Mouse (Mus musculus) G1E (cell line): ENCODE measurements around the gene Bcl10.
"Not testable (repeated sequence)": the region's sequence is repeated elsewhere in the genome, so short reads cannot be mapped to it uniquely, and the experiment has no call there.

Source experiments
- CTCF ChIP-seq: IDR thresholded peaks from 2 replicates; pipeline ENCODE4 v1.5.1; 2012; ENCODE audit warnings: low read depth, low read length, inconsistent platforms, mixed read lengths
- GATA1 ChIP-seq: IDR thresholded peaks from 2 replicates; pipeline ENCODE4 v1.6.1; 2012; ENCODE audit warnings: borderline replicate concordance, low read length, inconsistent platforms, mixed read lengths
- GATA2 ChIP-seq: IDR thresholded peaks from 2 replicates; pipeline ENCODE4 v1.6.1; 2012; ENCODE audit warnings: low read depth, low read length, inconsistent platforms, borderline replicate concordance
- POLR2AphosphoS5 ChIP-seq: IDR thresholded peaks from 2 replicates; pipeline ENCODE4 v1.6.1; 2012; ENCODE audit warnings: low read depth, low read length, inconsistent platforms; ENCODE audit not compliant: insufficient replicate concordance
- TAL1 ChIP-seq: conservative IDR thresholded peaks from 2 replicates; pipeline ENCODE4 v1.6.1; 2012; ENCODE audit warnings: low read depth, low read length, inconsistent platforms, mixed read lengths

DNA sequence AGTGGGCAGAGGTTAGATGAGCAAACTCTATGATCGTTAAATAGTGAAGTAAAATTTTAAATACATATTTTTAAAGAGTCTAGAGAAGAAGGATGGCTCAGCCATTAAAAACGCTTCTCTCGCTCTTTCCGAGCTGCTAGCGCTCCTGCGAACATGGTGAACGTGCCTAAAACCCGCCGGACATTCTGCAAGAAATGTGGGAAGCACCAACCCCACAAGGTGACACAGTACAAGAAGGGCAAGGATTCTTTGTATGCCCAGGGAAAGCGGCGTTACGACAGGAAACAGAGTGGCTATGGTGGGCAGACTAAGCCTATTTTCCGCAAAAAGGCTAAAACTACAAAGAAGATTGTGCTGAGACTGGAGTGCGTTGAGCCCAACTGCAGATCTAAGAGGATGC is 43.7 kb upstream of the Bcl10 start:
- not testable (repeated sequence) for TF ChIP-seq CTCF, GATA2, TAL1, GATA1, POLR2AphosphoS5
